Mouse (Mus musculus): ENCODE measurements at regions not wholly inside any gene's neighbourhood (a gene's known extent, or its start where the extent isn't known, plus 50 kb on each side); places are given as distances from the start of the nearest gene placed in this dataset.
"Not testable (repeated sequence)": the region's sequence is repeated elsewhere in the genome, so short reads cannot be mapped to it uniquely, and the experiment has no call there.

GRCm38 (mm10) chrX:50537122-50537784 is 109.0 kb upstream of the Olfr1324 start:
- peak overlapping the region; percentile 40 for H3K9ac ChIP-seq

GRCm38 (mm10) chrX:50504047-50504446 is 75.7 kb upstream of the Olfr1324 start:
- H3K4me3 ChIP-seq (ENCODE audit: low read depth, low read length): no peak overlapping the region

More at GRCm38 (mm10) chrX:50537122-50537784, 109.0 kb upstream of the Olfr1324 start:
- ATAC-seq (ENCODE audit: insufficient read depth): no peak; the same call in 1 of the 2 replicates
- Histone ChIP-seq H3K36me3 (ENCODE audit: insufficient read depth) (no peaks in the 10 kb centered on the region), H3K27ac (ENCODE audit: low read depth) (no peak overlapping the region), H3K9me3 (ENCODE audit: low read depth, low read length) (no peaks in the 10 kb centered on the region), H3K27me3 (ENCODE audit: insufficient read depth, low read length) (no peaks in the 10 kb centered on the region), H3K4me3 (ENCODE audit: low read depth, low read length) (peak overlapping the region; percentile 40), H3K4me2 (peak overlapping the region; percentile 36), H3K4me1 (ENCODE audit: insufficient read depth) (no peaks in the 10 kb centered on the region)
- WGBS: 46% methylated on average over 19 of the region's 19 CpGs
- DNase-seq: peak; percentile 76
- TF ChIP-seq CTCF (IDR thresholded peaks at IDR 0.05; ENCODE audit: low read depth): no peak

DNA sequence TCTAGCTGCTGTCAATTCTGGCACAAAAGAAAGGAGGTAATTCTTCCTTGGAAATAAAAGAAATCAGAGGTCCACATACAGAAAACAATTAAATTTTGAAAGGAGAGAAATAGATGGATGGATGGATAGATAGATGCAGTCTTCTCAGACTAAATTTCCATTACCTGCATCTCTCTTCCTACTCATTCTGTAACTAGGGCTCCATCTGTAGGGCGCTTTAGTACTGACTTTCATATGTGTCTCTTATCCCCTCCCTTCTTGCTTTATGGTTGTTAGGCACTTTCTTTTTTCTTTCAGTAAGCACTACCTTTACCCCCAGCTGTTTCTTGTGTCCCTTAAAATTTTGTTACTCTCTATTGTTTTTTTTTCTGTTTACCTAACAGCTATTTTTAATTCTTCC is 72.9 kb upstream of the Olfr1324 start:
- Histone ChIP-seq H3K9me3 (ENCODE audit: low read depth, low read length) (no peaks in the 10 kb centered on the region), H3K36me3 (ENCODE audit: insufficient read depth) (no peaks in the 10 kb centered on the region), H3K27ac (ENCODE audit: low read depth) (no peak overlapping the region), H3K27me3 (ENCODE audit: insufficient read depth, low read length) (no peaks in the 10 kb centered on the region), H3K4me3 (ENCODE audit: low read depth, low read length) (no peak overlapping the region), H3K9ac (no peak overlapping the region), H3K4me2 (no peak overlapping the region), H3K4me1 (ENCODE audit: insufficient read depth) (no peaks in the 10 kb centered on the region)
- no peak for TF ChIP-seq CTCF (IDR thresholded peaks at IDR 0.05; ENCODE audit: low read depth)
- no peak for DNase-seq
- no peak for ATAC-seq (ENCODE audit: insufficient read depth)
- 33% methylated on average over 1 of the region's 1 CpGs for WGBS

More at GRCm38 (mm10) chrX:50504047-50504446, 75.7 kb upstream of the Olfr1324 start:
- no peaks in the 10 kb centered on the region for H3K27me3 ChIP-seq (ENCODE audit: insufficient read depth, low read length)
- H3K9ac ChIP-seq: no peak overlapping the region
- no peak overlapping the region for H3K27ac ChIP-seq (ENCODE audit: low read depth)
- no peaks in the 10 kb centered on the region for H3K4me1 ChIP-seq (ENCODE audit: insufficient read depth)
- H3K4me2 ChIP-seq: no peak overlapping the region
- H3K9me3 ChIP-seq (ENCODE audit: low read depth, low read length): no peaks in the 10 kb centered on the region
- WGBS: 24% methylated on average over 3 of the region's 3 CpGs
- ATAC-seq (ENCODE audit: insufficient read depth) (no peak), DNase-seq (peak; percentile 1)
- no peak for TF ChIP-seq CTCF (IDR thresholded peaks at IDR 0.05; ENCODE audit: low read depth)
- no peaks in the 10 kb centered on the region for H3K36me3 ChIP-seq (ENCODE audit: insufficient read depth)

DNA sequence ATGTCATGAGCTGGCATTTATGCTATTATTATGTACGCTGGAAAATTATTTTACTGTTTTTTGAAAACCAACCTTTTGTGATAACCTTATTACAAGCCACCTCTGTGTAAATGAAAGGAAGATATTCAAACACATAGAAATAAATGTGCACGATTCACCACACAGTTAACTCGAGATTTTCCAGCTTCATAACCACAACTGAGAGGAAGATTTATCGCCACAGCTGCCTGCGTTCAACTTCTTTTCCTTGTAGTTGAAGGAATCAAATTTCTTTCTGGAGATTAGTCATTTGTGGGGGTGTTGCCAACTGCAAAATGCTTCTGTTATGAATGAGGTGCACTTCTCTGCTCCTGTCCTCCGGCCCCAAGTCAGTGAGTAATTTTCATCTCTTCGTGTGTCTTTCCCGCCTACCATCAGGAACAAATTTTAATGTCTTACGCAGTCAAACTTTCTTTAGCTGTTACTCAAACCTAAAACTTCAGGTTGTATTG is 62.2 kb upstream of the Olfr1324 start:
- H3K4me3 ChIP-seq (ENCODE audit: low read depth, low read length); ATAC-seq (ENCODE audit: insufficient read depth); H3K27me3 ChIP-seq (ENCODE audit: insufficient read depth, low read length); H3K27ac ChIP-seq (ENCODE audit: low read depth); H3K4me2 ChIP-seq; H3K9ac ChIP-seq; H3K36me3 ChIP-seq (ENCODE audit: insufficient read depth); H3K9me3 ChIP-seq (ENCODE audit: low read depth, low read length); H3K4me1 ChIP-seq (ENCODE audit: insufficient read depth): not testable (repeated sequence)
- 55% methylated on average over 9 of the region's 9 CpGs for WGBS
- DNase-seq: peak; percentile 0
